Mouse (Mus musculus) kidney, embryonic 16.5 days (tissue): ENCODE measurements at regions not wholly inside any gene's neighbourhood (a gene's known extent, or its start where the extent isn't known, plus 50 kb on each side); places are given as distances from the start of the nearest gene placed in this dataset.

ENCODE experiments used
- ATAC-seq: fragments of 200-750 bp; cut with Nextera tagmentation; 2 replicates; pipeline ENCODE4 v1.8.0; 2017; ENCODE audit warnings: moderate TSS enrichment; ENCODE audit not compliant: low FRiP score, low TSS enrichment
- H3K27ac ChIP-seq: fragments of 300-500 bp; sonication (generic); 2 replicates; pipeline ENCODE4 v1.5.1; 2014; ENCODE audit warnings: low read length
- H3K27me3 ChIP-seq: fragments of 300-500 bp; sonication (generic); 2 replicates; pipeline ENCODE4 v1.6.1; 2014; ENCODE audit warnings: low read length, control low read depth, mixed read lengths; ENCODE audit not compliant: insufficient read depth
- H3K36me3 ChIP-seq: fragments of 300-500 bp; sonication (generic); 2 replicates; pipeline ENCODE4 v1.6.1; 2014; ENCODE audit warnings: low read length, control low read depth, mixed read lengths; ENCODE audit not compliant: insufficient read depth
- H3K4me1 ChIP-seq: fragments of 300-500 bp; sonication (generic); 2 replicates; pipeline ENCODE4 v1.6.1; 2014; ENCODE audit warnings: low read length, control low read depth, mixed read lengths; ENCODE audit not compliant: insufficient read depth
- H3K4me2 ChIP-seq: fragments of 300-500 bp; sonication (generic); replicated peaks from 2 replicates; pipeline ENCODE4 v1.6.1; 2014; ENCODE audit warnings: low read depth, low read length
- H3K4me3 ChIP-seq: fragments of 300-500 bp; sonication (generic); 2 replicates; pipeline ENCODE4 v1.5.1; 2014; ENCODE audit warnings: mild to moderate bottlenecking, low read length
- H3K9ac ChIP-seq: fragments of 300-500 bp; sonication (generic); replicated peaks from 2 replicates; pipeline ENCODE4 v1.6.1; 2014; ENCODE audit warnings: low read length
- H3K9me3 ChIP-seq: fragments of 300-500 bp; sonication (generic); 2 replicates; pipeline ENCODE4 v1.6.1; 2016; ENCODE audit warnings: low read length, control low read depth
- WGBS: fragments of 180-500 bp; shearing (Covaris S2); extraction: QIAGEN DNeasy Blood & Tissue Kit; methylation state at CpG from one replicate; pipeline ENCODE4 v1.1.7; 2014; 5-methylcytosine and 5-hydroxymethylcytosine counted together

DNA sequence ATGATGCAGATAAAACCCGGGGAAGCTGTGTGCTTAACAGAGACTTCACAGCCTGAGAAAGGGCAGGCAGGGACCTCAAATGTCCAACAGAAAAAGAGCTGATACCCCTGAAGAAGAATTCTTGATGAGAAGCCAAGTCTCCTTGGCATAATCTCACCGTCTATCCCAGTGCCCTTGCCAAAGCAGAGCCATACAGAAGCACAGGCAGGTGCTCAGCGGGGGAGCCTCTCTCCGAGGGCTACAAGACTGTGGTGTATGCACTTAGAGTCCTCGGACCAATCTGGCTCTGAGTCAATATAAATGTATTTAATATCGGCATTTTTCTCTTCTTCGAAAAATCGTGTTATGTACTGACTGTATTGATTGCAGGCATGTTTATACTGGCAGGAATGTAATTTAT is 186.3 kb downstream of the Cbln1 start:
- H3K9ac ChIP-seq = no peak overlapping the region
- H3K27me3 ChIP-seq = no peaks in the 10 kb centered on the region
- WGBS = 86% methylated on average over 8 of the region's 8 CpGs
- H3K27ac ChIP-seq = no peak overlapping the region
- H3K9me3 ChIP-seq = no peaks in the 10 kb centered on the region
- no peak overlapping the region for H3K4me2 ChIP-seq
- H3K36me3 ChIP-seq = no peaks in the 10 kb centered on the region
- no peak for ATAC-seq
- H3K4me1 ChIP-seq = no peaks in the 10 kb centered on the region
- H3K4me3 ChIP-seq = no peak overlapping the region

DNA sequence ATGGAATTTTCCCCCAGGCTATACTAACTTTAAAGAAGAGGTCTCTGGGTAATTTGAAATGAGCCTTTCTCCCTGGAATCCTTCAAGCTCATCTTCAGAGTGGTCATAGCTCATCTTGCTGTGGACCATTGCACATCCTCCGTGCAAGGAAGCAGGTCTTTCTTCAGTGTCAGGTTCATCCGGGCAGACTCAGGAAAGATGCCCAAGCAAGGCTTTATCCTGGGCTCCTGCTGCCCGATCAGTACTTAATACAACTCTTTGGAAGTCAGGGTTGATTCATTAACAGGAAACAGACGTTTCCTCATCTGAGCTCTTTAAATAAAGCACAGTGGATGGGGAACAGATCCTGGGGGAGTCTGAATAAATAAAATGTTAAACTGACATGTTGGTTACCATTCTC is 188.1 kb downstream of the Cbln1 start:
- Histone ChIP-seq H3K4me2 (no peak overlapping the region), H3K4me1 (no peaks in the 10 kb centered on the region), H3K9me3 (no peaks in the 10 kb centered on the region), H3K9ac (no peak overlapping the region), H3K27ac (no peak overlapping the region), H3K4me3 (no peak overlapping the region), H3K36me3 (no peaks in the 10 kb centered on the region), H3K27me3 (no peaks in the 10 kb centered on the region)
- 45% methylated on average over 4 of the region's 4 CpGs for WGBS
- 0 out of 2 replicates have a peak, but pooled peaks have one; percentile 31 for ATAC-seq

DNA sequence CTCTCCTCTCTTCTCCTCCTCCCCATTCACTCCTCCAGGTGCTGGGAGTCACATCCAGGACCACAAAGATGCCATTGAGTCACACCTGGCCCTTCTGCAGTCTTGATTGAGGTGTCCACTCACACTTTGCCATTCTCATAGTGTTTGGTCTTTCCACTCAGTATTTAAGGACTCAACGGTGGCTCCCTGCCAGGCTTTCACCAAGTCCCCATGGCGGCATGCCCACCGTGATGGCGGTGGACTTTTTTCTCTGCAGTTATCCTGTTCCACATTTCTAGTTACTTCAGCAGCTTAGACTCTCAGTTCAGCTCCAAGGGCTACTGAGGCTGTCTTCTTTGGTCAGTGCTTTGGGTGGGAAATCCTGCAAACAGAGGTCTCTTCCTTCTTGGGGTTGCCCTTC is 189.9 kb downstream of the Cbln1 start:
- no peak overlapping the region for H3K9ac ChIP-seq
- no peak overlapping the region for H3K4me3 ChIP-seq
- no peak overlapping the region for H3K4me2 ChIP-seq
- no peaks in the 10 kb centered on the region for H3K27me3 ChIP-seq
- no peaks in the 10 kb centered on the region for H3K36me3 ChIP-seq
- no peaks in the 10 kb centered on the region for H3K4me1 ChIP-seq
- no peak overlapping the region for H3K27ac ChIP-seq
- no peak for ATAC-seq
- H3K9me3 ChIP-seq = no peaks in the 10 kb centered on the region
- WGBS = 96% methylated on average over 4 of the region's 4 CpGs

DNA sequence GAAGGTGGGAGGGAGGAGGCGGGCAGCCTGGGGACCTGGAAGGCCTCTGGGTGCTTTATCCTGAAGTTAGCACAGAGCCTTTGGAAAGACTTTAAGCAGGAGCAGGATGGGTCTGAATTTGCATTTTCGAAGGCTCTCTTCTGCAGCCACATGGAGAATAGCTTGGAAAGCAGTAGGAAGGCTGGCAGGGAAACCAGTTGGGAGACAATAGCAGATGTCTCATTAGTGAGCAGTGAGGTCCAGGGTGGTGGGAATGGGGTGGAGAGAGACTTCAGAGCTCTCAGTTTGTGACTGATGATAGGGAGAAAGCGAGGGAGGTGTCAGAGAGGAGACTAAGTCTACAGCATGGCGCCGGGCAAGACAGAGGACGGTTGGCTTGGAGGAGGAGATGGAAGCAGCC is 199.1 kb downstream of the Cbln1 start:
- no peaks in the 10 kb centered on the region for H3K36me3 ChIP-seq
- peaks cover 4% of the 10 kb centered on the region; the same call in 1 of the 2 replicates for H3K9me3 ChIP-seq
- no peaks in the 10 kb centered on the region for H3K27me3 ChIP-seq
- ATAC-seq = no peak
- no peak overlapping the region for H3K4me3 ChIP-seq
- H3K4me2 ChIP-seq = no peak overlapping the region
- peaks cover 4% of the 10 kb centered on the region; the same call in 1 of the 2 replicates for H3K4me1 ChIP-seq
- 53% methylated on average over 6 of the region's 6 CpGs for WGBS
- H3K9ac ChIP-seq = no peak overlapping the region
- H3K27ac ChIP-seq = no peak overlapping the region

DNA sequence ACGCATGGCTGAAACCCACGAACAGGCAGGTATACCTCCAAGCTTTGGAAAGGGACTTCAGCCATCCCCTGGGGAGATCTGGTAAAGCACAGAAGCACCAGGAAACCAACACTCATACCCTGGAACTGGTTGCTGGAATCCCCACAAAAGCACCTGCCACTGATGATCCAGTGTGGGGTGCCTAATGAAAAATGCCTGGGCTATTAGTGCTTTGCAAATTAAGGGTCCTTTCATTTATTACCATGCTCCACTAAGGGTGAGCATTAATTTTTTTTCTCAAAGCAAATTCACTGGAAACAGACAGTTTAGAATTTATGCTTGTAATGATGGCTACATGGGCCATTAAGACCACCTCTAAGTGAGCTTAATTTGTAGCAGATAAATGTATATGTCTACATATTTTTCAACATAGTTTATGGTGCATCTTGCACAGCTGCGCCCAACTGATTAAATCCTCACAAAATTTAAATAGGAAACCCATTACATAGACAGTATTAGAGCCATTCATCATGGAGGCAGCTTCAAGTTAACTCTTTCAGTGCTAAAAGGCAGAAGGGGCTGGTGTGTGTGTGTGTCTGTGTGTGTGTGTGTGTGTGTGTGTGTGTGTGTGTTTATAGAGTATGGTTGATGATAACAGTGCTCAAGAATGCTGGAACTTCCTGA is 201.8 kb downstream of the Cbln1 start:
- no peaks in the 10 kb centered on the region for H3K36me3 ChIP-seq
- H3K4me2 ChIP-seq = no peak overlapping the region
- H3K4me3 ChIP-seq = no peak overlapping the region
- WGBS = 73% methylated on average over 3 of the region's 3 CpGs
- H3K4me1 ChIP-seq = peaks cover 4% of the 10 kb centered on the region; the same call in 1 of the 2 replicates
- no peaks in the 10 kb centered on the region for H3K27me3 ChIP-seq
- no peak overlapping the region for H3K9ac ChIP-seq
- H3K9me3 ChIP-seq = no peaks in the 10 kb centered on the region
- no peak overlapping the region for H3K27ac ChIP-seq
- no peak for ATAC-seq

DNA sequence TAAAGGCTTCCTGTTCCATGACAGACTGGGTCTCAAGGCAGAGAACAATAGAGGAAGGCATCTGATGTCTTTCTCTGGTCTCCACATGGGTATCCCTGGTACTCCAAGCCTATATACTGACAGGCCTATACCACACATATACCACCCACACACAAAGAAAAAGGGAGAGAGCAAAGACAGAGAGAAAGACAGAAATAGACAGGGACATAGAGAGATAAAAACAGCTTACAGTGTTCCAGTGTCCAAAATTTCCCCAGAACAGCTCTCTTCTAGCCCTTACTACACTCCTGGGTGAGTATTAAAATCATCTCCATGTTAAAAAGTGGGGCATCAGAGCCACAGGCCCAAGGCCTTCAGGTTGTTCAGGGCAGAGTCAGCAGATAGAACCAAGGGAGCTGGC is 204.2 kb downstream of the Cbln1 start:
- Histone ChIP-seq H3K27ac (no peak overlapping the region), H3K36me3 (no peaks in the 10 kb centered on the region), H3K4me2 (no peak overlapping the region), H3K4me3 (no peak overlapping the region), H3K9me3 (no peaks in the 10 kb centered on the region), H3K4me1 (no peaks in the 10 kb centered on the region), H3K27me3 (no peaks in the 10 kb centered on the region), H3K9ac (no peak overlapping the region)
- ATAC-seq = no peak

DNA sequence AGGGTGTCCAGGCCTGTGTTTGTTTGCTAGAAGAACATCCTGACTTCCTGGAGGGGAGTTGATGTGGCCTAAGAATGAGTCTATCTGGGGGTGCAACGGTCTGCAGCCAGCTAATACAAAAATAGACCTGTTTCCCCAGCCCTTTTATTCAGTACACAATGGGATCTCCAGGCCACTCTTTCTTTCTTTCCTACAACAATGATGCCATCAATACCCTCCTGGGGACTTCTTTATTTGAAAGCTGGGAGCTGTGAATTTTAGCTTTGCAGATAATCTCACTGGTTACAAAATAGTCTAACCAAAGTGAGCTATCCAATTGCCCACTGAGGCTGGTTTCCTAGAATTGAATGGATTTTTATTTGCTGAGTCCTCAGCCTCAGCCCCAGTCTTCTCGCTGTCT is 207.4 kb downstream of the Cbln1 start:
- Histone ChIP-seq H3K4me1 (no peaks in the 10 kb centered on the region), H3K9me3 (no peaks in the 10 kb centered on the region), H3K4me3 (no peak overlapping the region), H3K27me3 (no peaks in the 10 kb centered on the region), H3K27ac (no peak overlapping the region), H3K9ac (no peak overlapping the region), H3K4me2 (no peak overlapping the region), H3K36me3 (no peaks in the 10 kb centered on the region)
- WGBS = 84% methylated on average over 2 of the region's 2 CpGs
- no peak for ATAC-seq

DNA sequence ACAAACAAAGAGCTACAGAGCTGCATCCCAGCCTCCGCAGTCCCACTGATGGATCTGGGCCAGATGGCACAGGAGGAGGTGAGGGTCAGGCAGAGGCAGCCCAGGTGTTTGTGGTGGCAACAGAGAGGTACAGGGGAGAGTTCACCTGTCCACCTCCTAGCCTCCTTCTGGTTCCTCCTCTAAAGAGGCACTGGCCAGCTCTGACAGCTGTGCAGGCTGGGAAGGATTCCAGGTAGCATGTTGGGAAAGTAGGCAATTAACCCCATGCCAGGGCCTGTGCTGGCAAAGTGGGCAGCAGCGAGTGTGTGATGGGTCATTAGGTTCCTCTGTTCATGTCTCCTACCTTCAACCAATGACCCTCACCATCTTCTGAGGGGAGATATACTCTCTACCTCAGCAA is 212.1 kb downstream of the Cbln1 start:
- Histone ChIP-seq H3K9ac (no peak overlapping the region), H3K27ac (no peak overlapping the region), H3K4me2 (no peak overlapping the region), H3K4me1 (no peaks in the 10 kb centered on the region), H3K9me3 (no peaks in the 10 kb centered on the region), H3K4me3 (no peak overlapping the region), H3K36me3 (no peaks in the 10 kb centered on the region), H3K27me3 (no peaks in the 10 kb centered on the region)
- 85% methylated on average over 2 of the region's 2 CpGs for WGBS
- no peak for ATAC-seq

DNA sequence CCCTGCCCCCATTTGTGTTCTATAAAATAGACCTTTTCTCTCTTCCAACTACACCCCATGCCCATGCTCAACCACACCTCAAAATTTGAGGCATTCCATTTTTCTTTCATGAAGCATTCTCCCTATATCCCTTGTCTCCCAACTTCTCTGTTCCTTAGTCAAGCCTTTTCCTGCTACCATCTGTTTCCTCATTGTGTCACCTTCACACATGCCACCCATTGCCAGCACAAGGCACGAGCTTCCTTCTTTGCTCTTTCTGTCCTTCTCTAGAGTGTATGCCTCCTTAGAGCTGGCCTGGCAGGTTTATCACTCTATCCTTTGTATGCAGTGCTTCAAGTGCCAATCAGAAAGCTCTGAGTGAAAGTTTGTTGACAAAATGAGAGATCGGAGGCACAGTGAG is 229.7 kb downstream of the Cbln1 start:
- WGBS = 75% methylated on average over 2 of the region's 2 CpGs
- Histone ChIP-seq H3K36me3 (no peaks in the 10 kb centered on the region), H3K27ac (no peak overlapping the region), H3K4me3 (no peak overlapping the region), H3K27me3 (no peaks in the 10 kb centered on the region), H3K9me3 (no peaks in the 10 kb centered on the region), H3K9ac (no peak overlapping the region), H3K4me2 (no peak overlapping the region), H3K4me1 (no peaks in the 10 kb centered on the region)
- ATAC-seq = no peak

DNA sequence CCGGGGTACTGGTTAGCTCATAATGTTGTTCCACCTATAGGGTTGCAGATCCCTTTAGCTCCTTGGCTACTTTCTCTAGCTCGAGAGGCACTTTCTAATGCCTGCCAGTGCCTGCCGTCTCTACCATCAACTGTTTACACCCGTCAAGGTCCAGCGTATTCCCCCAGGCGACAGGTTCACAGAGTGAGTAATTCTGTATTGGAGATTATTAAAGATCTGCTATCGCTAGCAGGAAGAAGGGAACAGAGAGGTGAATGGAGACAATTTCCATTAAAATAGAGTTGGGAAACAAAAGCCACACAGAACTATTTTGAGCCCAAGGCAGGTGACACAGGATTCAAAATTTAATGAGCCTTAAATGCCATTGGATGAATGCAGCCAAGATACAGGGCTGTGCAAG is 235.2 kb downstream of the Cbln1 start:
- H3K36me3 ChIP-seq = no peaks in the 10 kb centered on the region
- no peak overlapping the region for H3K9ac ChIP-seq
- H3K27ac ChIP-seq = no peak overlapping the region
- H3K27me3 ChIP-seq = no peaks in the 10 kb centered on the region
- peaks cover 23% of the 10 kb centered on the region for H3K4me1 ChIP-seq
- 66% methylated on average over 6 of the region's 7 CpGs for WGBS
- no peak for ATAC-seq
- no peaks in the 10 kb centered on the region for H3K9me3 ChIP-seq
- H3K4me3 ChIP-seq = no peak overlapping the region
- no peak overlapping the region for H3K4me2 ChIP-seq
